Mouse (Mus musculus) testis, postnatal 10 days (tissue): Measurements from ENCODE around the gene Gm49395.
A peak's percentile ranks its signal among the peaks of the same experiment; 100 is the strongest.

Experiments
- DNase-seq: peaks from one replicate; pipeline ENCODE4 v3.0.0; 2021; ENCODE audit warnings: low spot score

Gm49395 gene

GRCm38 (mm10) chr13:114987161-114987560, 114.6 kb downstream of the Gm49395 start:
- peak; percentile 56 for DNase-seq
